Mouse (Mus musculus) thymus, postnatal 0 days (tissue): ENCODE measurements around the gene Mlec. TPM values are rescaled to one million over a fixed set of nuclear protein-coding genes. Genes with fewer than 3 reads are reported as not detected.
A peak's percentile ranks its signal among the peaks of the same experiment; 100 is the strongest.
"Not testable (repeated sequence)": the region's sequence is repeated elsewhere in the genome, so short reads cannot be mapped to it uniquely, and the experiment has no call there.

ENCODE experiments used
- DNase-seq: peaks from one replicate; pipeline ENCODE4 v3.0.0-alpha.2; 2015; ENCODE audit warnings: low spot score
- polyA plus RNA-seq: library from polyadenylated mRNA; unstranded; fragments of >200 nt; fragmentation: Nextera tagmentation; extraction: Ambion mirVana; gene quantifications from 2 replicates; pipeline ENCODE4 v1.2.1, GENCODE M21; 2015

Gene Mlec
- polyA plus RNA-seq, 1 experiment from 2014 or later: 26.9 TPM

GRCm38 (mm10) chr5:115127421-115128179 is 30.4 kb downstream of the Mlec start:
- DNase-seq: no peak

GRCm38 (mm10) chr5:115126578-115127312 is 31.2 kb downstream of the Mlec start:
- no peak for DNase-seq

GRCm38 (mm10) chr5:115125211-115125871 is 32.6 kb downstream of the Mlec start:
- DNase-seq: peak; percentile 86

- DNase-seq: no peak
Measured at GRCm38 (mm10) chr5:115124690-115125089, 33.3 kb downstream of the Mlec start.

- DNase-seq: no peak
Measured at GRCm38 (mm10) chr5:115120978-115121377, 37.0 kb downstream of the Mlec start.

- DNase-seq: peak; percentile 90
Measured at GRCm38 (mm10) chr5:115118961-115119570, 38.9 kb downstream of the Mlec start, which contains the start of gene Acads. Acads (minus strand) TSS chr5:115119346.

- DNase-seq: no peak
Measured at GRCm38 (mm10) chr5:115117467-115117866, 40.5 kb downstream of the Mlec start.

- no peak for DNase-seq
Measured at GRCm38 (mm10) chr5:115116426-115116825, 41.6 kb downstream of the Mlec start.

- no peak for DNase-seq
Measured at GRCm38 (mm10) chr5:115114501-115114900, 43.5 kb downstream of the Mlec start.

GRCm38 (mm10) chr5:115113244-115113643 is 44.7 kb downstream of the Mlec start:
- no peak for DNase-seq

GRCm38 (mm10) chr5:115111156-115111555 is 46.8 kb downstream of the Mlec start:
- DNase-seq: no peak

GRCm38 (mm10) chr5:115103253-115103652 is 54.7 kb downstream of the Mlec start:
- not testable (repeated sequence) for DNase-seq

GRCm38 (mm10) chr5:115102231-115102630 is 55.7 kb downstream of the Mlec start:
- no peak for DNase-seq

- DNase-seq: no peak
Measured at GRCm38 (mm10) chr5:115100473-115100872, 57.5 kb downstream of the Mlec start.

GRCm38 (mm10) chr5:115099991-115100390 is 58.0 kb downstream of the Mlec start:
- DNase-seq: no peak

- no peak for DNase-seq
Measured at GRCm38 (mm10) chr5:115099530-115099929, 58.4 kb downstream of the Mlec start.

- no peak for DNase-seq
Measured at GRCm38 (mm10) chr5:115098195-115098594, 59.8 kb downstream of the Mlec start, which contains the start of gene Gm10401. Gm10401 (minus strand) TSS chr5:115098295.
